Mouse (Mus musculus) B cell, adult 62 days (primary cell): Measurements from ENCODE around the gene Ddx59. TPM values are rescaled to one million over a fixed set of nuclear protein-coding genes. Genes with fewer than 3 reads are reported as not detected.

ENCODE experiments used
- total RNA-seq: library from RNA; stranded (reverse); gene quantifications from 4 replicates; pipeline ENCODE4 v1.2.4, GENCODE M21; 2023

The Ddx59 gene
- total RNA-seq = 18.5 to 22.7 TPM (median 21.2 TPM) in 4 replicates

DNA sequence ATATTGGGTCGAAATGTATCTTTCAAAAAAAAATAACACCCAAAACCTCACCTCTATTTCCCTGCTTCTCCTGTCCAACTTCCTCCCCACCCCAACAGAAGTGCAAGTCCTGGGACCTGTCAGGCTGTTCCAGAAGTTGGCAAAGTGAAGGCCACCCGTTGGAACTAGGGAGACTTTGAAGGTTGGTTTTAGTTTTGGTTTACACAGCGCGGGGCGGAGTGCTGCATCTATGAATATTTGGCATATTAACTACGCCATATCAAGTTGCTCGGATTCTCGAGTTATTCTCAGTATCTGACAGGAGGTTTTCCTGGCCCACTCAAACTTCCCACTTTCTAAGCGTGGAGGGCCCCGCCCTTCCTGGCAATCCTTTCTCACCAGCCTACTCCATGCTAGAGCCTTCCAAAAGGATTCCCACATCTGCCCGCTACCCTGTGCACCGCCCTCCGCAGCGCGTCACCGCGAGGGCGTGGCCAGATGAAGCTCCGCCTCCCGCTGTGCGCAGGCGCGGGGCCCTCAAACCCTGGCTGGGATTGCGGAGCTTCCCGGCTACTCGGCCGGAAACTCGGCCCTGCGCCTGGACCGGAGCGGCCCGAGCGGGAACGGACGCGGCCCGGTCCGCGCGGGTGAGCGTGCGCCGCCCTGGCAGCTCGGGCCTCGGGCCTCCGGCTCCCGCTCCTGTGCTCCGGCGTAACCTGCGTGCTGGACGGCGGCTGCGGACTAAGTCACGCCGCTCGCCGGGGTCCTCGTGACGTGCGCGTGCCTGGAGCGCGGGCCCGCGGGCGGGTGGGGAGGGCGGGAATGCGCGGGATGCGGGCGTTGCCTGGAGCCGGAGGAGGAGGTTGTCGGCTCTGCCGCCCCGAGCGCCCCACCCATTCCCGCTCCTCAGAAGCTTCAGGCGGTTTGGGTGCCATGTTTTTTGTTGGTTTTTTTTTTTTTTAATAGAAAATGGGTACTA is at the start of gene Ddx59:
Ddx59 (plus strand) TSS at position 474 of the 958 bp plus-strand sequence.

DNA sequence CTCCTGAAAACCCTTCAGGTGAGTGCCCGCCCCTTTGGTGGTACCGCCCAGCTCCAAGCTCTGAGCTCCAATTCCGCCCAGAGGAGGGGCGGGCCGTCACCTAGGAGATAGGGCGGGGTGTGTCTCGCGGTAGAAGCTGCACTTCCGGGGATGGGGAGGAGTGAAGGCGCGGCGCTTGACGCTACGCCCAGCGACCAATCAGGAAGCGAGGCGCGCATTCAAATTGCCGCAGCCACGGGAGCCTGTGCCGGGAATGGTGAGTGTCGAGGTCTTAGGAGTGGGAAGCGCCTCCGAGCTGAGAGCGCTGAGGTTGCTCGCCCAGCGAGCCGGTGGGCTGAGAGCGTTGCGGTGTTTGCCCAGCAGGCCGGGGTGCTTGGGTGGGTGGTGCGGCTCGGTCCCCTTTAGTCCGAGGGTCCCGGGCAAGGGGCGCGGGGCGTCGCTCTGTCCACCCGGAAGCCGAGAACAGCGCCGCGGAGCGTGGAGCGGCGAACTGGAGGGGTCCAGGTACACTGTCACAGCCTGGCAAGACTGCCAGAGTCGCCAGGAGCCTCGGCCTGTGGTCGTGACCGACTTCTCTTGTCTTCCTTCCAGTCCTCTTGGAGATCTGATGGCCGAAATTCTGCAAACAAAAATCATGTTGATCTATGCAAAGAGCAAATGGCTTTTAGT is 51.2 kb downstream of the Ddx59 start, which contains the start of gene Kif14:
Kif14 (plus strand) TSS at position 201 of the 669 bp plus-strand sequence.

Other genes starting within 250 kb of the Ddx59 start
- not detected in 4 replicates for gene Mroh3, start 202.4 kb upstream of the Ddx59 start, total RNA-seq
- not detected in 4 replicates for gene Inava, start 181.0 kb upstream of the Ddx59 start, total RNA-seq
- not detected in 4 replicates for gene Gpr25, start 154.4 kb upstream of the Ddx59 start, total RNA-seq
- gene Camsap2, start 69.2 kb upstream of the Ddx59 start, total RNA-seq = 43.6 to 53.5 TPM (median 44.7 TPM) in 4 replicates
- 0.24 to 0.44 TPM (median 0.31 TPM) in 4 replicates for gene Kif14, start 51.1 kb downstream of the Ddx59 start, total RNA-seq
- gene Zfp281, start 209.6 kb downstream of the Ddx59 start, total RNA-seq = 25.1 to 28.6 TPM (median 27.7 TPM) in 4 replicates